Mouse (Mus musculus) embryonic fibroblast, embryonic 13.5 days (primary cell): ENCODE measurements around the gene Tmem270.

Experiments
- CTCF ChIP-seq: IDR thresholded peaks from 2 replicates; pipeline ENCODE4 v1.5.1; 2011; ENCODE audit warnings: mild to moderate bottlenecking, control low read depth, low read length, moderate library complexity, borderline replicate concordance; ENCODE audit not compliant: insufficient read depth
- POLR2A ChIP-seq: IDR thresholded peaks from 2 replicates; pipeline ENCODE4 v1.6.1; 2011; ENCODE audit warnings: low read depth, mild to moderate bottlenecking, control low read depth, low read length, moderate library complexity

GRCm38 (mm10) chr5:134865158-134865557 is 41.4 kb downstream of the Tmem270 start:
- TF ChIP-seq CTCF, result no peak
- no peak for TF ChIP-seq POLR2A
